In genomic region chr9:66308741-66309140, GRCm38 (mm10) we compare ENCODE assay signal across 20 mouse cellular contexts.
"Had no signal": no experiment of that assay in that cellular context is flagged by ENCODE, and none has a peak within 500 bp of the region (broad histone marks: within the 10 kb centered on the region; RNA-seq: fewer than 3 reads in every experiment).

No protein-coding gene starts in this region.

- H3K4me2 ChIP-seq: liver, embryonic 13.5 days; liver, embryonic 15.5 days; lung, embryonic 15.5 days; midbrain, embryonic 11.5 days; midbrain, embryonic 13.5 days; midbrain, embryonic 15.5 days; neural tube, embryonic 12.5 days had no signal

- H3K9ac ChIP-seq: liver, embryonic 13.5 days; liver, embryonic 15.5 days; liver, postnatal 0 days; lung, embryonic 15.5 days; midbrain, embryonic 13.5 days; midbrain, embryonic 15.5 days; neural tube, embryonic 12.5 days had no signal

- H3K27ac ChIP-seq: liver, embryonic 13.5 days; liver, embryonic 15.5 days; lung, embryonic 15.5 days; macrophage; midbrain, embryonic 13.5 days; midbrain, embryonic 15.5 days; neural tube, embryonic 12.5 days had no signal

- H3K4me3 ChIP-seq: liver, embryonic 13.5 days; liver, embryonic 15.5 days; lung, embryonic 15.5 days; megakaryocyte, embryonic 14.5 days; midbrain, embryonic 13.5 days; midbrain, embryonic 15.5 days; neural tube, embryonic 12.5 days had no signal

- DNase-seq: liver, embryonic 13.5 days; liver, postnatal 0 days; lung, adult 2 months; lung, postnatal 14 days; lung, postnatal 36 days; right cerebral cortex, postnatal 14 days; right cerebral cortex, postnatal 4 days; spleen, adult 18-20 months; thymus, adult 18-20 months; thymus, postnatal 25 days; thymus, postnatal 4 days had no signal

- H3K27me3 ChIP-seq: liver, embryonic 13.5 days; liver, embryonic 15.5 days; lung, embryonic 15.5 days; midbrain, embryonic 13.5 days; midbrain, embryonic 15.5 days; neural tube, embryonic 12.5 days had no signal

- H3K9me3 ChIP-seq: liver, embryonic 13.5 days; liver, embryonic 15.5 days; lung, embryonic 15.5 days; megakaryocyte, embryonic 14.5 days; midbrain, embryonic 13.5 days; midbrain, embryonic 15.5 days; neural tube, embryonic 12.5 days had no signal

- H3K36me3 ChIP-seq: liver, embryonic 13.5 days; liver, embryonic 15.5 days; lung, embryonic 15.5 days; midbrain, embryonic 13.5 days; midbrain, embryonic 15.5 days; neural tube, embryonic 12.5 days had no signal

- ATAC-seq: liver, postnatal 0 days; lung, postnatal 0 days; midbrain, embryonic 13.5 days; midbrain, embryonic 15.5 days had no signal
